Mouse (Mus musculus): ENCODE results near the gene Stat2. TPM values are rescaled to one million over a fixed set of nuclear protein-coding genes. Genes with fewer than 3 reads are reported as not detected.

Stat2 gene
- total and polyA plus RNA-seq, 3 experiments, result 10.0 to 23.3 (median 15.0) TPM

DNA sequence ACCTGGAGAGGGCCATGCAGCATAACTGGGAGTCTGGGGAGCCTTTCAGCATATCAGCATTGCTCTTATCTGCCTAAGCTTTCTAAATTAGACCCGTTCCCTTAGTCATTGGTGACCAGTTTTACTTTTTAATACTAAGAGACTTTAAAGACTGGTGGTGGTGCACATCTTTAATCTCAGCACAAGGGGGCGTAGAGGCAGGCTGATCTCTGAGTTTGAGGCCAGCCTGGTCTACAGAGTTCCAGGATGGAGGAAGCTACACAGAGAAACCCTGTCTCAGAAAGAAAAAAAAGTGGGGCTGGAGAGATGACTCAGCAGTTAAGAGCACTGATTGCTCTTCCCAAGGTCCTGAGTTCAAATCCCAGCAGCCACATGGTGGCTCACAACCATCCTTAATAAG lies 69.9 kb downstream of the Stat2 start:
- Histone ChIP-seq H3K27me3 (ENCODE audit: insufficient read depth, low read length) (no peaks in the 10 kb centered on the region), H3K4me1 (ENCODE audit: insufficient read depth, low read depth, low read length) (peaks cover 82% of the 10 kb centered on the region), H3K4me3 (ENCODE audit: low read depth, low read length) (no peak overlapping the region), H3K36me3 (replicated peaks) (peaks cover 41% of the 10 kb centered on the region), H3K9me3 (replicated peaks) (no peaks in the 10 kb centered on the region)
- no peak for DNase-seq (ENCODE audit: low spot score)
- ATAC-seq (ENCODE audit: extremely low read depth, insufficient number of reproducible peaks, low FRiP score, poor library complexity, severe bottlenecking), result no peak
- TF ChIP-seq GATA2 (IDR thresholded peaks at IDR 0.05; ENCODE audit: borderline replicate concordance, low read depth, low read length) (no peak), GATA1 (IDR thresholded peaks at IDR 0.05; ENCODE audit: borderline replicate concordance, low read length) (no peak), TAL1 (conservative IDR thresholded peaks at IDR 0.05; ENCODE audit: low read depth, low read length) (no peak), CTCF (IDR thresholded peaks at IDR 0.05; ENCODE audit: low read depth, low read length) (no peak), POLR2AphosphoS5 (IDR thresholded peaks at IDR 0.05; ENCODE audit: insufficient replicate concordance, low read depth, low read length) (no peak)

Other genes with a start within 250 kb of the Stat2 start
Only the 20 nearest of the 23 such genes appear.
- gene Ptges3, start 211.6 kb upstream of the Stat2 start, total RNA-seq (2014; fragmentation: Nextera tagmentation), result 209 and 228 TPM in 2 replicates
- 269 and 315 TPM in 2 replicates for gene Ptges3, start 211.6 kb upstream of the Stat2 start, total RNA-seq (2017)
- gene Ptges3, start 211.6 kb upstream of the Stat2 start, polyA plus RNA-seq (2012), result 268 and 269 TPM in 2 replicates
- gene Atp5b, start 187.3 kb upstream of the Stat2 start, total RNA-seq (2014; fragmentation: Nextera tagmentation), result 2,076 and 2,077 TPM in 2 replicates
- 2,841 and 2,974 TPM in 2 replicates for gene Atp5b, start 187.3 kb upstream of the Stat2 start, total RNA-seq (2017)
- gene Atp5b, start 187.3 kb upstream of the Stat2 start, polyA plus RNA-seq (2012), result 1,412 and 1,783 TPM in 2 replicates
- 102 and 116 TPM in 2 replicates for gene Baz2a, start 179.0 kb upstream of the Stat2 start, total RNA-seq (2014; fragmentation: Nextera tagmentation)
- gene Baz2a, start 179.0 kb upstream of the Stat2 start, total RNA-seq (2017), result 14.8 and 16.6 TPM in 2 replicates
- 24.8 and 34.7 TPM in 2 replicates for gene Baz2a, start 179.0 kb upstream of the Stat2 start, polyA plus RNA-seq (2012)
- 28.1 and 32.1 TPM in 2 replicates for gene Rbms2, start 90.3 kb upstream of the Stat2 start, total RNA-seq (2014; fragmentation: Nextera tagmentation)
- gene Rbms2, start 90.3 kb upstream of the Stat2 start, total RNA-seq (2017), result 7.1 and 8.3 TPM in 2 replicates
- gene Rbms2, start 90.3 kb upstream of the Stat2 start, polyA plus RNA-seq (2012), result 9.3 and 11.3 TPM in 2 replicates
- gene Gls2, start 76.1 kb upstream of the Stat2 start, total RNA-seq (2014; fragmentation: Nextera tagmentation), result 10.7 and 15.0 TPM in 2 replicates
- gene Gls2, start 76.1 kb upstream of the Stat2 start, total RNA-seq (2017), result 4.0 and 5.3 TPM in 2 replicates
- gene Gls2, start 76.1 kb upstream of the Stat2 start, polyA plus RNA-seq (2012), result 11.1 and 14.6 TPM in 2 replicates
- 11.5 and 13.9 TPM in 2 replicates for gene Spryd4, start 58.8 kb upstream of the Stat2 start, total RNA-seq (2014; fragmentation: Nextera tagmentation)
- 18.8 and 23.3 TPM in 2 replicates for gene Spryd4, start 58.8 kb upstream of the Stat2 start, total RNA-seq (2017)
- 3.2 and 4.4 TPM in 2 replicates for gene Spryd4, start 58.8 kb upstream of the Stat2 start, polyA plus RNA-seq (2012)
- not detected in 2 replicates for gene Mip, start 44.7 kb upstream of the Stat2 start, total RNA-seq (2014; fragmentation: Nextera tagmentation)
- gene Mip, start 44.7 kb upstream of the Stat2 start, total RNA-seq (2017), result 0.05 TPM in 1 of 2 replicates, not detected in the other
- gene Mip, start 44.7 kb upstream of the Stat2 start, polyA plus RNA-seq (2012), result 0.02 TPM in 1 of 2 replicates, not detected in the other
- gene Timeless, start 38.5 kb upstream of the Stat2 start, total RNA-seq (2014; fragmentation: Nextera tagmentation), result 28.1 and 32.6 TPM in 2 replicates
- 43.8 and 61.4 TPM in 2 replicates for gene Timeless, start 38.5 kb upstream of the Stat2 start, total RNA-seq (2017)
- gene Timeless, start 38.5 kb upstream of the Stat2 start, polyA plus RNA-seq (2012), result 44.2 and 46.7 TPM in 2 replicates
- not detected in 2 replicates for gene Apon, start 16.5 kb upstream of the Stat2 start, total RNA-seq (2014; fragmentation: Nextera tagmentation)
- 0.17 and 0.27 TPM in 2 replicates for gene Apon, start 16.5 kb upstream of the Stat2 start, total RNA-seq (2017)
- 0.04 TPM in 1 of 2 replicates, not detected in the other for gene Apon, start 16.5 kb upstream of the Stat2 start, polyA plus RNA-seq (2012)
- gene Apof, start 1.9 kb upstream of the Stat2 start, total RNA-seq (2014; fragmentation: Nextera tagmentation), result not detected in 2 replicates
- gene Apof, start 1.9 kb upstream of the Stat2 start, total RNA-seq (2017), result 0.12 and 0.16 TPM in 2 replicates
- not detected in 2 replicates for gene Apof, start 1.9 kb upstream of the Stat2 start, polyA plus RNA-seq (2012)
- gene Il23a, start 28.2 kb downstream of the Stat2 start, total RNA-seq (2014; fragmentation: Nextera tagmentation), result not detected in 2 replicates
- 0.16 TPM in 1 of 2 replicates, not detected in the other for gene Il23a, start 28.2 kb downstream of the Stat2 start, total RNA-seq (2017)
- gene Il23a, start 28.2 kb downstream of the Stat2 start, polyA plus RNA-seq (2012), result 0.03 TPM in 1 of 2 replicates, not detected in the other
- 23.2 and 30.2 TPM in 2 replicates for gene Pan2, start 32.8 kb downstream of the Stat2 start, total RNA-seq (2014; fragmentation: Nextera tagmentation)
- 13.8 TPM in 2 replicates for gene Pan2, start 32.8 kb downstream of the Stat2 start, total RNA-seq (2017)
- gene Pan2, start 32.8 kb downstream of the Stat2 start, polyA plus RNA-seq (2012), result 3.4 and 3.6 TPM in 2 replicates
- 57.9 and 91.2 TPM in 2 replicates for gene Cnpy2, start 51.9 kb downstream of the Stat2 start, total RNA-seq (2014; fragmentation: Nextera tagmentation)
- gene Cnpy2, start 51.9 kb downstream of the Stat2 start, total RNA-seq (2017), result 74.0 and 77.3 TPM in 2 replicates
- gene Cnpy2, start 51.9 kb downstream of the Stat2 start, polyA plus RNA-seq (2012), result 60.5 and 74.4 TPM in 2 replicates
- 323 and 337 TPM in 2 replicates for gene Cs, start 67.2 kb downstream of the Stat2 start, total RNA-seq (2014; fragmentation: Nextera tagmentation)
- gene Cs, start 67.2 kb downstream of the Stat2 start, total RNA-seq (2017), result 175 and 181 TPM in 2 replicates
- gene Cs, start 67.2 kb downstream of the Stat2 start, polyA plus RNA-seq (2012), result 21.6 and 56.6 TPM in 2 replicates
- gene Coq10a, start 98.4 kb downstream of the Stat2 start, total RNA-seq (2014; fragmentation: Nextera tagmentation), result 28.8 and 29.8 TPM in 2 replicates
- 24.9 and 27.4 TPM in 2 replicates for gene Coq10a, start 98.4 kb downstream of the Stat2 start, total RNA-seq (2017)
- 7.3 and 8.7 TPM in 2 replicates for gene Coq10a, start 98.4 kb downstream of the Stat2 start, polyA plus RNA-seq (2012)
- 72.9 and 80.4 TPM in 2 replicates for gene Ankrd52, start 106.6 kb downstream of the Stat2 start, total RNA-seq (2014; fragmentation: Nextera tagmentation)
- 5.9 and 6.6 TPM in 2 replicates for gene Ankrd52, start 106.6 kb downstream of the Stat2 start, total RNA-seq (2017)
- gene Ankrd52, start 106.6 kb downstream of the Stat2 start, polyA plus RNA-seq (2012), result 68.3 and 75.9 TPM in 2 replicates
- not detected in 2 replicates for gene Slc39a5, start 130.7 kb downstream of the Stat2 start, total RNA-seq (2014; fragmentation: Nextera tagmentation)
- gene Slc39a5, start 130.7 kb downstream of the Stat2 start, total RNA-seq (2017), result not detected in 2 replicates
- not detected in 2 replicates for gene Slc39a5, start 130.7 kb downstream of the Stat2 start, polyA plus RNA-seq (2012)
- 121 and 148 TPM in 2 replicates for gene Nabp2, start 140.9 kb downstream of the Stat2 start, total RNA-seq (2014; fragmentation: Nextera tagmentation)
- 34.2 and 37.3 TPM in 2 replicates for gene Nabp2, start 140.9 kb downstream of the Stat2 start, total RNA-seq (2017)
- 152 and 197 TPM in 2 replicates for gene Nabp2, start 140.9 kb downstream of the Stat2 start, polyA plus RNA-seq (2012)
- gene Rnf41, start 141.1 kb downstream of the Stat2 start, total RNA-seq (2014; fragmentation: Nextera tagmentation), result 21.7 and 26.8 TPM in 2 replicates
- gene Rnf41, start 141.1 kb downstream of the Stat2 start, total RNA-seq (2017), result 16.6 and 17.8 TPM in 2 replicates
- gene Rnf41, start 141.1 kb downstream of the Stat2 start, polyA plus RNA-seq (2012), result 11.7 and 14.6 TPM in 2 replicates
- gene Smarcc2, start 188.7 kb downstream of the Stat2 start, total RNA-seq (2014; fragmentation: Nextera tagmentation), result 100 and 109 TPM in 2 replicates
- 36.3 and 47.4 TPM in 2 replicates for gene Smarcc2, start 188.7 kb downstream of the Stat2 start, total RNA-seq (2017)
- 153 and 174 TPM in 2 replicates for gene Smarcc2, start 188.7 kb downstream of the Stat2 start, polyA plus RNA-seq (2012)